Mouse (Mus musculus) gastrocnemius, adult 18-20 months (tissue): ENCODE results near the gene Dlst. TPM values are rescaled to one million over a fixed set of nuclear protein-coding genes. Genes with fewer than 3 reads are reported as not detected.
A peak's percentile ranks its signal among the peaks of the same experiment; 100 is the strongest.
"Not testable (repeated sequence)": the region's sequence is repeated elsewhere in the genome, so short reads cannot be mapped to it uniquely, and the experiment has no call there.

Source experiments
- DNase-seq: peaks from one replicate; pipeline ENCODE4 v3.0.0; 2021; ENCODE audit warnings: low spot score
- total RNA-seq, 2 experiments: library from RNA; stranded (reverse); gene quantifications; 2 replicates each; pipeline ENCODE4 v1.2.3; 2021

The Dlst gene
- total RNA-seq, 2 experiments from 2014 or later, result 263 to 288 TPM

DNA sequence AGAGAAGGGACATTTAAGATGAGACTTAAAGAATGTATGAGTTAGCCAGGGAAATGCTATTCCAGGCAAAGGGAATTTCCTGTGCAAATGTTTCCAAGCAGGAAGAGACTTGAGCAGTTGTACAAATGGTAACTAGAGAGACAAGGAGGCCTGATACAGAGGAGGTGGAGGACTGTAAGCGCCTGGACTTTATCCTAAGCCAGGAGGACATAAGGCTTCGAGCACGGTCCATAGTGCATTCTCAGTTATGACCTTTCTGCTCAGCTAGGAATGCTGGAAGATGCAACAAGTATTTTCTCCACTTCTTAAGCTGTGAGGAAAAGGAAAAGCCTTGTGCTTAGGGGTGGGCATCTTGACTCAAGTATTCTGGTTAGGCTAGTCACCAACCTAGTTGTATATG, 2.7 kb downstream of the Dlst start:
- DNase-seq, result no peak

DNA sequence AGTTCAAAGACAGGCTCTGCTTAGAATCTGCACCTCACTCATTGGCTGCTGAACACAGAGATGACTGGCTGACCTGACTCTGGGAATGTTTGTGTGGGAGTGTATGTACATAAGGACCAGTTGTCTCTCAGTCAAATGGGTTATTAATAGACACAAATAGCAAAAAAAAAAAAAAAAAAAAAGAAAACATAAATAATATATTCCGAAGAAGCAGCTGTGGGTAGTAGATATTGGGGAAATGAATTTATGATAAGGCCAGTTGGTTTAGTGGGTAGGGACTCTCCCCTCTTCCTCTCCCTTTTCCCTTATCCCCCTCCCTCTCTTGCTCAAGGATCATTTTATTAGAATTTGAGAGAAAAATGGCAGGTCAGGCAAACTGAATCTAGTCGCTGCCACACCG, 3.3 kb downstream of the Dlst start:
- DNase-seq, result no peak

DNA sequence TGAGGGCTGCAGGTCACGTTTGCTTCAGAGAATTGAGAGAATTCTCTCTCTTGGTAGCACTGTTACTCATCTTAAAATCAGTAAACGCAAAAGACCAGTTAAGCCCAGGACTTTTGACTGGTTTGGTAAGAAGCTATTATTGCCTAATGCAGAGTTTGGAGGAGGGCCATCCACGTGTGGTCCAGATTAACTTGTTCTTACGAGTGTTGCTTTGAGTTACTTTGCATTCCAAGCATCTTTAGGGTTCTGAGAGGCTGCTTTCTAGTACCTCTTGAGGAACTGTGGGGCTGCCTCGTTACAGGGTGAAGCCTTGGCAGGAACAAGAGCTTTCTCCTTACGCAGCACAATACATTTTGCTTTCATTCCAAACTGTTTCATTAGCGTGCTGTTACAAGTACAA, 5.0 kb downstream of the Dlst start:
- DNase-seq, result no peak

DNA sequence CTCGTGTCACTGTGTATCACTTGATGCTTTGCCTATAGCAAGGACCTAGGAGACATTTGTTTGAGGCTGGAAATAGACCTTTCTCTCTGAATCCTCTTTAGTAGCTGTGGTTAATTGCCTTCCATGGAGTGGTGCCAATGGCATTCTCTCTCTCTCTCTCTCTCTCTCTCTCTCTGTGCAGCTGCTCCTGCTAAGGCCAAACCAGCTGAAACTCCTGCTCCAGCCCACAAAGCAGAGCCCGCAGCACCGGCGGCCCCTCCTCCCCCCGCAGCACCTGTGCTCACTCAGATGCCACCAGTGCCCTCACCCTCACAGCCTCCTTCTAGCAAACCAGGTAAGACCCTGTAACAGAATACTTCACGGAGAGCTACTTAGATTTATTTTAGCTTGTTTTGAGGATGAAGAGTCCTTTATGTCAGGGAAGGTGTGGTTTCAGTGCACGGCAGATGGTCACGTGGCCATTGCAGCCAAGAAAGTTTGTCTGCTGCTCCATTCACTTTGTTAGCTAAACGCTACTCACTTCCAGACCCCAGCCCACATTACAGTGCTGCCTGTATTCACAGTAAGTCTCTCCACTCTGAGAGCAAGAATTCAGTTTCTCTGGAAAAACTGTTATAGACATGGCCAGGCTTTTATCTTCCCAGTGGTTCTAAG, 11.3 kb downstream of the Dlst start:
- DNase-seq, result no peak

DNA sequence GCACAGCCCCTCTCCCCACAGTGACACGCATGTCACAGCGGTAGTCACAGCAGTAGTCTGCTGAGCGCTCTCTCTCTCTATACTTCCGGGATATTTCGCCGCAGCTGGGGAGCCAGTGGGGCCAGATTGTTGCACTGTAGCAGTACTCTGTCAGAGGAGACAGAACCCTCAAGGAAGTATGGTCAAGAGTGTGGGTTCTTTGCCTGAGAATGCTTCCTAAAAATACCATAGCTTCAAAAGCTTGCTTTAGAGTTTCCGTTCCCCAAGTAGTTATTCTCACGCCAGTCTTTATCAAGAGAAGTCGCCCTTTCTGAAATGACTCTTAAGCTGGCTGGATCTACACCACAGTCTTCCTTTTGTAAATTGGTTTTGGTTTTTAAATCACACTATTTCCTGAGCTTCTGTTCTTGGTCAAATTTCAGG, 12.5 kb downstream of the Dlst start:
- DNase-seq, result no peak

DNA sequence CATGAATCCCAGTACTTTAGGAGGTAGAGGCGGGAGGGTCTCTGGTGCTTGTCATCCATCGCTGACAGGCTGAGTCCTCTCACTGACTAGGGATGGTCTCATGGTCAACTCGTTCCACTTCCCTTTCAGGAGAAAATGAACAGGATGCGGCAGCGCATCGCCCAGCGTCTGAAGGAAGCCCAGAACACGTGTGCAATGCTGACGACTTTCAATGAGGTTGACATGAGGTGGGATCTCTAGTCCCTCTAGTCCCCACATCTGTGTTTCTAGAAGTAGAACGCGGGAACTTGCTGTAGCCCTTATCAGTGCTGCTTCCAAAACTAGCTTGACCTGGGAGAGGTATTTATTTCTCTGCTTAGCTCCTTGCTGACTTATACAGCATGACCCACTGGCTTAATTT, 13.0 kb downstream of the Dlst start:
- no peak for DNase-seq

DNA sequence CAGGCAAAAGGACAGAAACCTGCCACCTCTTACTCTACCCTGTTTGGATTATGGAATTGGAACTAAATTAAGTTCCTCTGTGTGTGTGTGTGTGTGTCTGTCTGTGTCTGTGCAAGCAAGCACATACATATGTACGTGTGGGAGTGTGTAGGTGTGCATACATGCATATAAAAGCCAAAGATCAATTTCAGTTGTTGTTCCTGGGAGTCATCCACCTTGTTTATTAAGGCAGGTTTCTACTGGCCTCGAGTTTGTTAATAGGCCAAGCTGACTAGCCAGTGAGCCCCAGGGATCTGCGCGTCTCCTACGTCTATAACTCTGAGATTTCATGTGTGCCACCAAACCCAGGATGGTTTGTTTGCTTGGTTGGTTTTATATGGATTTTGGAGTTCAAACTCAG, 14.1 kb downstream of the Dlst start:
- DNase-seq, result no peak

DNA sequence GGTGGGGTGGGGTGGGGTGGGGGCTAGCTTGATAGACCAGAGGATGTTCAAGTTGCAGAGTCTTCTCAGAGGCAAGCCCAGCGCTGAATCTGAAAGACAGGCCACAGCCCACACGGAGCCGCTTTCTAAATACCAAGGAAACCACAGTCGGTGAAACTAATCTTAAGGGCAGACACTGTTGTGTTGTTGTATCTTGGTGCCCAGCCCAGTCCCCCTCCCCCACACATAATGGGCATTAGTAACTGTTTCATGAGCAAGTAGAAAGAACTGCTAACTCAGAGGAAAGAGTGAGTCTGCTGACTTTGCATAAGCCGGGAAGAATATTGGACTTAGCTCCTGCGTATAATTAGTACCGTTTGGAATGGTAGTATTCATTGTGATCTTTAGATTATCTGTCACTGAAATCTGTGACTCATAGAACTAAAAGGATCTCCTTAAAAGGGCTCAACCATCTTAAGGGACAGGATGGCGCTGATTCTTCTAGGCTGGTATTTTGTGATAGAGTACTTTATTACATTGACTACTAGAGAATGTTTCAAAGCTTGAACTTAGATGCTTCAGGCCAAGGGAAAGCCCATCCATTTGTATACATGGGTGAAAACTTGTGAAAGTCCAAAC, 16.5 kb downstream of the Dlst start:
- DNase-seq, result no peak

DNA sequence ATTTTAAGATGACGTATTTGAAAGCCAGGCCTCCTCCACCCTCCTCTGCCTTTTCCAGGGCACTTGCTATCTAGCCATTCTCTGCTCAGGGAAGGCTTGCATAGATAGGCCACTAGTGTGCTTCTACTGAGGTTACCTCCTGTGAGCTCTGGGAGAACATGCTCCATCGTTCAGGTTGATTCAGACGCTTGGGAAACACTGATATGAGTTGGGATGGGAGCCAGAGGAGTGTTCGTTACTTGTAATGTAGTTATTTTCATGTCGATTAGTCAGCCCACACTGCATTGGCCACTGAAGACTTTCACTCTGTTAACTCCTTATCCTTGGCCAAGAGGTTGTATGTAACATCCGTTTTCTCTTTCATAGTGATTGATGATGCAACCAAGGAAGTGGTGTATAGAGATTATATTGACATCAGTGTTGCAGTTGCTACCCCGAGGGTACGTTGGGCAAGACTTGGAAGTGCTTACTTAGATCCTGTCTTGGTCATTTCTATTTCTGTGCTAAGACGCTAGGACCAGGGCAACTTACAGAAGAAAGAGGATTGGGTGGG, 18.9 kb downstream of the Dlst start:
- DNase-seq, result peak; percentile 60

DNA sequence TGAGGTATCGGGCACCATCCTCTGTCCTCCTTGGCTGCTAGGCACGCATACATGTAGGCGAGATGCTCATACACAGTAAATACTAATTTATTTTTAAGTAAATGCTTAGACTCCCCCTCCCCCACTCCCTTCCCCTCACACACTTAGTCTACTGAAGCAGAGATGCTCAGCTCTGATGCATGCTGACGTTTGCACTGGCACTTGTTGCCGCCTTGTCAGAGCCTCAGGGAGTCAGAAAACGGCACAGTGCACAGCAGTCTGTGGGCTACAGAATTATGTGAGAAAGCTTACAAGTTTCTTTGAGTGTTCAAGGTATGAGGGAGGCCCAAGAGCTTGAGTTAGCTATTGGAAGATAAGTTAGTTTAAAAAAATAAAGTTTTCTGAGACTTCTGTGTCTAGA, 20.7 kb downstream of the Dlst start:
- no peak for DNase-seq

DNA sequence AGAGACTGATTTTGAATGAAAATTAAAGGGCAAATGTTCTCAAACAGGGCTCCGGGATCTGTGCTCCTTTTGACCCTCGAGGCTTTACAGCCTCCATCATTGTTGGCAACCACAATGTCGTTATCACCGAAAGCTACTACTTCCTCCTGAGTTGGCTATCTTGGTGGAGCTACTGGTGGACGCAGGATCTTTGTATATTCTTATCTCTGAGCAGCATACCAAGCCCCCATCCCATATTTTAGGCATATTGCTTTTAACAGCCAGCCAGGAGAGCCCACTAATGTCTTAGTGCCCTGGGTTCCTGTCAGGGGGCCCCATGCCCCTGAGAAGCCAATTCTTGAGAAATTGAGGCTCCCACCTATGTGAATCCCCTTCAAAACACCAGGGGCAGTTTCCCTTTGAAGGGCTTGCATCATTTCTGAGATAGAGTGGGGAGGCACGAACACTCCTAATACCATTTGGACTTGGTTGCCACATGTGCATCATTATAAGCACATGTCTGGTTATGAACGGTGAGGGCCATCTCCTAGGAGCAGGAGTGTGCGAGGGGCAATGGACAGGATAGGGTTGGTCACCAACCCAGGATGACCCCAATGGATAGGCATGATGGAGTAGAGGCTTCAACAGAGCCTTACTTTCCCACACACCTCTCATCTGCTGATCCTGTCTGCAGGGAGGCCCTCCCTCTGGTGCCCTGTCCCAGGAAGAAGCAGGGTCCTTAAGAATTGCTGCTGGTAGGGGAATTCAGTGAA, 23.6 kb downstream of the Dlst start:
- no peak for DNase-seq

DNA sequence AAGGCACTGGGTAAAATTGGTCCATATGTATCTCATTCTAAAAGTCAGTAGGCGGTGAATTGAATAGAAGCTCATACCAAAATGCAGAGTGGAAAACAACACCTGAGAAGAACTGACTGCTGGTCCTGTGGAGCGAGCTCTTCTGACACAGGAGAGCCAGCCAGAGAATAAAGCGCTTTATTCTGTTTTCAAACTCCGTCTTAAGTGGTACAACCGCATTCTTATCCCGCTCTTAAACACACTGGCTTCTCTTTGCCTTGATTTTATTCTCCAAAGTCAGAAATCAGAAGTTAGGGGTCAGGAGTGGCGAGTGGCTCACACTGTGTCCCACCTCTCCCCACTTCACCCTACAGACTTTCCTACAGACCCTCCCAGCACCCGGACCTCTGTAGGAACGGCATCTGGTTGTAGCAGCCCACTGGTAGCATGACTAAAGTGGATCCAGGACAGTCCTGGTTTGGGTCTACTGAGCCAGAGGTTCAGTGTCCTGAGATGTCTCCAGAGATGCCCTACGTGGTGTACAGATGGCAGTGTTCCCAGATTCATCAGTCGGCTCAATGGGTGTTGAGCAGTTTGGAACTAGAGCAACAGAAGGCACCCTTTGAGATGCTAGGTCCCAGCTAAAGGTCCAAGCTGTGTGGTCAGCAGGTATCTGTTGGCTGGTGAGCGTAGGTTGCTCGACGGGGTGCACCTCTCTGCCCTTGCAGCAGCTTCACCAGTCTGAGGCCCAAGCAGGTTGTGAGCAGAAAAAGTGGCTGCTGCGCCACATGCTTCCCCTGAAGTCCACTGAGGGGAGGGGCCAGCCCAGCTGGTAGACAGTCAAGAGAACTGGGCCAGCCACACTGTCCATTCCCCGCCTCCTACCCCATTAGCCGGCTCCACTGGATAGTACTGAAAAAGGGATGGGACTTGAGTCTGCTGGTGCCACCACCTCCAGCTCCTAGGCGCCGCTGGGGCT, 25.2 kb downstream of the Dlst start:
- DNase-seq, result no peak

DNA sequence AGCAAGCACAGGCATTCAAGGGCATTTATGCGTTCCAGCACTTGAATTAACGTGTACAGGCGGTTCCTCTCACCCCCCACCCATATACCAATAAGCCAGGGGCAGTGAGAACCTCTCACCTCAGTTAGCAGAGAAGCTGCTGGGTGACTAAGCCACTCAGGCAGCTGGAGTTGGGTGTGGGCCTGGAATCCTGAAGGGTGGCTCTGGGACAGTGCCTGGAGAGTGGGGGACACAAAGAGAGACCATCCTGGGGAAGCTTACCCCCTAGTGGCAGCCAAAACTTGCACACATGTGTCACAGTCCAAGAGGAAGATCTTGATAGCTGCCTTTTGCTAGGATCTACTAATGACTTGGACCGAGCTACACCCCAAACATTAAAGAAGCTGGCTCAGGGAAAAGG, 26.0 kb downstream of the Dlst start:
- DNase-seq, result no peak

DNA sequence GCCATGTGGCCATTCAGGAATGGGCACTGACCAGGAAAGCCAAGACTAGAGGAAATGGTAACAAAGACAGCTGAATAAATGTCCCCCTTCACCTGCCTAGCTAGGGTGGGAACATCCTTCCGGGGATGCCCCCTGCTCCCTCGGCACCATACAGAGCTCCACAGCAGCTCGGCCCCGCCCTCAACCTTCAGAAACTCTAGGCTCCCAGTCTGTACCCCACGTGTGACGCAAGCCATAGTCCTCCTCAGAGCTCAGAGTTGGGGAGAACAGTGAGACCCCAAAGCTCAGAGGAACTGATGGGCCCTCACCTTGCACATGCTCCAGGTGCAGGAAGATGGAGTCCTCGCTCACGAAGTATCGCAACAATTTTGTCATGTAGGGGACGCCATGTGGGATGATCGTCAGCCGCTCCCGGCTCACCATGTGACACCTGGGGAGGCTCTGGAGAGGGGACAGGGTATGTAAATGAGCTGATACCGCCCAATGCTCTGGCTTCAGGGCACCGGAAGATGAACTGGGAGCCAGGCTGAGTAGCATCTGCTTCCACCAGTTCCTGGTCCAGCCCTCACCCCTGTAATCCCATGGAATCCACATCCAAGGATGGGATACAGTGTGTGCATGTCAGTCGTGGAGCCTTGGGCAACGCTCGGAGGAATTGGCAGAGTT, 29.5 kb downstream of the Dlst start:
- DNase-seq, result no peak

DNA sequence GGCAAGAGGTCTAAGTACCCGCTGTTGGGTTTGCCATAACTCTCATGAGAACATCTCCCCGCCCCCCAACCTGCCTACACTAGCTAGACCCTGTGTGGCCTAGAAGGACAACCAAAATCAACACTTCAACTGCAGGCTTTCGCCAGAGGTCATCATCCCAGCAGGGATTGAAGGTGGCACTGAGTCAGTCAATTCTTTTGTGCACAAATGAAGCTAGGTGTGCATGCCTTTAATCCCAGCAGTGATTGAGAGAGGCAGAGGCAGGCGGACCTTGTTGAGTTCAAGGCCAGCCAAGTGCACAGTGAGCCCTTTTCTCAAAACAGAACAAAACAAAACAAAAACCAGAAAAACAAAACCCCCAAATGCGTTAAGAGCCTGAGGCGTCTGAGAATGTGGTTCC, 30.5 kb downstream of the Dlst start:
- DNase-seq, result no peak

DNA sequence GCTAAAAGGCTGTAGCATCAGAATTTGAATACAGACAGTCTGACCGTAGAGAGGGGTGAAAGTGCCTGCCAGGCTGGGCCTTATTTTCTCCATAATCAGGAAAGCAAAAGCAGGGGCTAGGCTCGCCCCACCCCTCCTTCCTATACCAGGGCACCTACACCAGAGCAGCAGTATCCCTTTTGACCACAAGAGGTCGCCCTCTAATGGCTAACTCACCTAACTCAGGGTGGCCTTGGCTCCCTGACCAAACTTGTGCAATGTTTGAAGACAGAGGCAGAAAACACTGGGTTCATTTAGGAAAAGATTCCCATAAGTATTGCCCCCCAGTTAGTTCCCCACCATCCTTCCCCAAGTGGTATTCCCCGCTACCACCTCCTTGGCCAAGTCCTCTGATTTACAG, 32.2 kb downstream of the Dlst start:
- DNase-seq, result peak; percentile 91

DNA sequence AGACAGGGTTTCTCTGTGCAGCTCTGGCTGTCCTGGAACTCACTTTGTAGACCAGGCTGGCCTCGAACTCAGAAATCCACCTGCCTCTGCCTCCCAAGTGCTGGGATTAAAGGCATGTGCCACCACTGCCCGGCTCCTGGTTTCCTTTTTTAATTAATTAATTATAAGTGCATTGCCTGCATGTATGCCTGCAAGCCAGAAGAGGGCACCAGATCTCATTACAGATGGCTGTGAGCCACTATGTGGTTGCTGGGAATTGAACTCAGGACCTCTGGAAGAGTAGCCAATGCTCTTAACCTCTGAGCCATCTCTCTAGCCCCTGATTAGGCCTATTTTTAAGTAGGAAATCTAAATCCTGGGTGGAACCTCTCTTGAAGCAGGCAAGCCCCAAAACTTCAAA, 33.6 kb downstream of the Dlst start:
- not testable (repeated sequence) for DNase-seq

DNA sequence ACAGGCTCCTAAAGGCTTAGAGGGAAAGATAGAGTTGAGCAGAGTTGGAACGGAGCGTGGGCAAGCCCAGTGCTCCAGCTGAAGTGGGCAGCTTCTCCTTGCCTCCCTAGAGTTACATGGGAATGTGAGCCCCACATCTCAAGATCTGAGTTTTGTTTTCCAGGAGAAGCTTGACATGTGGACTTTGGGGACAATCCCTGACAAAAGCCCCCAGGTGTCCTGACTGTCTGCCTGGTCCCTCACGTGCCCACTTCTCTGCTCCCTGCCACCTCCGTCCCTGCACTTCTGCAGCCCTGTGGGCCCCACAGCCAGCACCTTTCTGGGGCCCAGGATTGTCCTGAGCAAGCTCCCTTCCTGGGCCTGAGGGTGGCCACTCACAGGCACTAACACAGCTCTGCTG, 34.2 kb downstream of the Dlst start:
- no peak for DNase-seq

DNA sequence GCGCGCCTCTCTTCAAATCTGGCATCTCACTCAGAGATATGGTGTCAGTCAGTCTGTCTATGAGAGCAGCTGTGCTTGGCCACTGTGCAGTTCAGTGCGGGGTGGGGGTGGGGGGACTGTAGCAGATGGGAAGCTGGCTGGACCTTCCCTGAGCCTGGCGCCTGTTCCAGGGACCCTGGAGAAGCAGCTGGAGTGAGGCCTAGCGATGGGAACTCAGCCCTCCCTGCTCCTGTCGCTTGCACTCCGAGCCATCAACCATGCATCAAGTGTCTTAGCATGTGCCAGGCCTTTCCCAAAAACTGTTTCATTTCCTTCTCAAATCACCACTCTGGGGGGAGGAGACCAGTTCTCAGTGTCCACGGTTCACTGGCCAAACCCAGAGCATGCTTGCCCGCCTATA, 35.0 kb downstream of the Dlst start:
- peak; percentile 66 for DNase-seq

DNA sequence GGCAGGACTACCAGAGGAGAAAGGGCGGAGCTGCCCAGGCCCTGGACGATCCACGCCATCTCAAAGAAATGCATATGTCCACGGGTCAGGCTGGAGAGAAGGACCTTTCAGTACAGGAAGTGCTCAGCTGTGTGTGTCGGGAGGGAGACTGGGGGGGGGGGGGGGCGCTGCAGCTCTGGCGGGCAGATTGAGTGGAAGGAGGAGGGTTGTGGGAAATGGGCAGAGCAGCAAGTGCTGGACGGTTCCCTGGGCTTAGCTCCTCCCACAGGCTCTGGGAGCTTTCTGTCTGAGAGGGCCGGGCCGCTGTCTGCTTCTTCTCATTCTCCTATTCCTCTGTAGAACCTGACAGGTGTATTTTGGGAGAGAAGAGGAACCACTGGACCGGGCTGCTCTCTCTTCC, 35.7 kb downstream of the Dlst start:
- no peak for DNase-seq

DNA sequence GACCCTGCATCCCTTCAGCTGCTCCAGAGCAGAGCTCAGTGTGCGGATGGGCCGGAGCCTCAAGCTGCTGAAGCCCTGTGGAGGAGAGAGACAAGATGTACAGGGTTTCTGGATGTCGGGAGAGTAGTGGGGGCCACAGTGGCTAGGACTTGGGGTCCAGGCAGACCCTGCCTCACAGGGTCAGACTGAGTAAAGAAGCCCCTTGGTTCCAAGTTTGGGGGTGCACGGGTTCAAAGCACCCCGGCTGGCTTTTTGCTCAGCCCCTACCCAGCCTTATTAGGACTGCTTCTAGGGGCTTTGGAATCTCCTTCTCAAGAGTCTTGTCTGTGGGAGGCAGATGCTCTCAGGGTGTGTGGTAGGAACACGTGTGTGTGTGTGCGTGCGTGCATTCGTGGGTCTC, 36.2 kb downstream of the Dlst start:
- no peak for DNase-seq
